Mouse (Mus musculus): ENCODE measurements around the gene Tmem267.

Gene Tmem267

DNA sequence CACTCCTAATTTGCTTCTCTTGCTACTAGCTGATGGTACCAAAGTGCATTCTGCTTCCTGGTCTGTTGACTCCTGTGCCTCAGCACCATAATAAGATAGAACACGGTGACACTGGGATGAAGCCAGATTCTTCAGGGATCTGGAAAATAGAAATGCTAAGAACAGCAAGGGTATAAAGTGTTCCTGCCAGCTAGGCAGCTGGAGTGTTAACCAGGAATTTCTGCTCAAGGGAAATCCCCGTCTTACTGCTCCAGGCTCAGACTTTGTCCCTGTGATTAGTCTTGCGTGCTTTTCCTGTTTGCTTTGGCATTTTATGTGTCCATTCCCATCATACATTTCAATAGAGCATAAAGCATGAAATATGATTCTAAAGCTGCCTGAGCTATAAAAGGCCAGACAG, 131.9 kb downstream of the Tmem267 start:
- no peak for DNase-seq

DNA sequence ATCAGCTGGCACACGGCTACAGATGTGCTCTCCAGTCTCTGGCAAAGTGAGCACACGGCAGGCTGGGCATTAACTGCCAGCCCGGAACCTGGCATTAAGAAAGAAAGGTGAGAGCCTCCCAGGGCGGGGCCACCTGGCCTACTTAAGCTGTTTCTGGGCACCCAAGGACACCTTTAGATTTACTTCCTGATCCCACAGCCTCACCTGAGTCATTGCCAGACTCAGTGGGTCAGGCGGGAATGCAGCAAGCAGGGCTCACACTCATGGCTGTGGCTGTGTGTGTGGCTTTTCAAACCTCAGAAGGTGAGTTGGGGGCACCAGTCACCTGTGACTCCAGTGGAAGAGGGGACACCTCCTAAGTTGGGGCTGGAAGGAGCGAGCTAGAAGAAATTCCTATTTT, 135.8 kb downstream of the Tmem267 start, which contains the start of gene Ccl28:
Ccl28 (plus strand) TSS at position 186 of the 400 bp plus-strand sequence.
- DNase-seq, result no peak

DNA sequence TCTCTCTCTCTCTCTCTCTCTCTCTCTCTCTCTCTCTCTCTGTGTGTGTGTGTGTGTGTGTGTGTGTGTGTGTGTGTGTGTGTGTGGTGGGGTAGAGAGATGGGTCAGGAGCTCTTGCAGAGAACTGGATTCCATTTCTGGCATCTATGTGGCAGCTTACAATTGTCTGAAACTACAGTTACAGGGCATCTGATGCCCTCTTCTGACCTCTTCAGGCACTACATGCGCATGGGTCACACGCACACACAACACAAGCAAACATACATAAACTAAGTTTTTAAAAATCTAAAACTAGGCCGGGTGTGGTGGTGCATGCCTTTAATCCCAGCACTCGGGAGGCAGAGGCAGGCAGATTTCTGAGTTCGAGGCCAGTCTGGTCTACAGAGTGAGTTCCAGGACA, 138.1 kb downstream of the Tmem267 start:
- peak; percentile 30 for DNase-seq

DNA sequence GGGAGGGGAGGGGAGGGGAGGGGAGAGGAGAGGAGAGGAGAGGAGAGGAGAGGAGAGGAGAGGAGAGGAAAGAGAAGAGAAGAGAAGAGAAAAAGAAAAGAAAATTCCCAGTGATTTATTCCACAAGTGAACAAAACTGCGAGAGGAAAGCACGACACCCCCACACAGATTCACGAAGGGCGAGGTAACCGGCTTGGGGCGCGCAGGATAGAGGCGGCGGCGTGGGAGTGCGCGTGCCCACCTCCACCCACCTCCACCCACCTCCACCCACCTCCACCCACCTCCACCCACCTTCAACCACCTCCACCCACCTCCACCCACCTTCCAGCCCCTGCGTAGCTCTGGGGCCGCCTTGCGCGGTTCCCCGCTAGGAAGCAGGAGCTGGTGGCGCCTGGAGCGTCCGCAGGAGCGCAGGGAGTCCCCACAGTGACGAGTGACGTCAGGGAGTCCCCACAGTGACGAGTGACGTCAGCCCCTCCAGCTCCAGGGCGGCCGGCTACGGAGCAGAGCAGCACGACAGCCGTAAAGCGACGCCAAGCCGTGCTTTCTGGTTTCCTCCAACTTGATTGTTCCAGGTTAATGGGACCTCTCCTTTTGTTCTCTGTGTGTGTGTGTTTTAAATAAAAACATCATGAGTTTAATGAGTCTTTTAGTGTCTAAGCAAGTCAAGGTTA, 143.8 kb downstream of the Tmem267 start:
- peak; percentile 86 for DNase-seq

DNA sequence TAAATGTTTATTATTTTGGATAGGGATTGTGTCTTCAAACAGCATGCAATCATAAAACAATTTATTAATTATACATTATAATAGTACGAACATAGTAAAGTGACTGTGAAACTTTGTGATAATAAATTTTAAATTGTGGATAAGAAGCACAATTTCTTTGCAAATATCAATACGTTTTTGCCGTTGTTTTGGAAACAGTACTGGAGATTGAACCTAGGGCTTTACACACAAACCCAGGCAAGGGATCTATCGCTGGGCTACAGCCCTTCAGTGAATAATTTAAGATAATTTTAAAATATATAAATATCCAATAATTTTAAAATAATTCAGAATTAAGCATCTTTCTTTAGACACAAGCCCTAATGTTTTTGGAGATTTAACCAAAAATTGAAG, 144.3 kb downstream of the Tmem267 start:
- DNase-seq, result no peak

DNA sequence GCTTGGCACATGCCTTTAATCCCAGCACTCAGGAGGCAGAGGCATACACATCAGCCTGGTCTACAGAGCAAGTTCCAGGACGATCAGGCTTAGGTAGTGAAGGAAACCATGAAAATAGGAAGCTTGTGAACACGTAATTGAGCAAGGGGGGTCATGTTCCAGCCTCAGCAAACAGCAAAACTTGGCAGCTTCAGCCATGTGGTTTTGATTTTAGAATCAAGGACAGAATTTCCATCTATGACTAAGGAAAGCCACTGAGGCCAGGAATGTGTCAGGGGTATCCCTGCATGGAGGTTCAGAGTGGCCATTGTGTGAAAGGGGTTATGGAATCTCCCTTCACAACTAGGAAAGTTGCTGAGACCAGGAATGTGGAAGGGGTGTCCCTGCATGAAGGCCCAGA, 147.7 kb downstream of the Tmem267 start:
- no peak for DNase-seq

DNA sequence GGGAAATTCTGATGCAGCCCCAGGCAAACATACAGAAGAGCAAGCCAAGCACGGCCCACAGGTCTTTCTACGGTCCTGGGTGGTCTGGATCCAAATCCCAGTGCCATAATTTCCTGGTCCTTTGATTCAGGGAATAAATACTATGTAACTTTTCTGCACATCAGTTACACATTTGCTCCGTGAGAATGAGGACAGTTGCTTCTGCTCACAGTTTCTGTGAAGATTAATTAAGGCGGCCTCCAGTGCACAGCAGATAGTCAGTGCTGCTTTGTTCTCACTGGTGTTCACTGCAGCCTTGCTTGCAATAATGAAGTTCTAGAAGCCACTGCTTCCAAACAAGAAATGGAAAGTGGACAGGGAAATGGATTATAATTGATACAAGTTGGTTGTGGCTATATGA, 150.0 kb downstream of the Tmem267 start:
- no peak for DNase-seq

DNA sequence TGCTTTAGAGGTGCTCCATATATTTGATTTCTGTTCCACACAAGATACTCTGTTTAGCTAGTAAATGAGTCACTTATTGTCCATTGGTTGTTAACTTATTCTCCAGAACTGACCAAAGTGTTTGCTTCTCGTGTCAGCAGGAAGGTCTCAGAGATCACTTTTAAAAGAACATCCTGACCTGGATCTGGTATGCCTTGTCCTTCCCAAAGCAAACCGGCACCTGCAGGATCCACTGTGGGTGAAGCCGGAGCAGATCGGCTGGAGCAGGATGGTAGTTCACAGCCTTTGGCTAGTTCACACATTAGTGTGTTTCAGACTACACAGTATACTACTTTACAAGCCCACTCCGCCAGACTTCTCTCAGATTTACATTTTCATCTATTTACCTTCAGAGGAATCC, 150.6 kb downstream of the Tmem267 start:
- DNase-seq, result no peak

DNA sequence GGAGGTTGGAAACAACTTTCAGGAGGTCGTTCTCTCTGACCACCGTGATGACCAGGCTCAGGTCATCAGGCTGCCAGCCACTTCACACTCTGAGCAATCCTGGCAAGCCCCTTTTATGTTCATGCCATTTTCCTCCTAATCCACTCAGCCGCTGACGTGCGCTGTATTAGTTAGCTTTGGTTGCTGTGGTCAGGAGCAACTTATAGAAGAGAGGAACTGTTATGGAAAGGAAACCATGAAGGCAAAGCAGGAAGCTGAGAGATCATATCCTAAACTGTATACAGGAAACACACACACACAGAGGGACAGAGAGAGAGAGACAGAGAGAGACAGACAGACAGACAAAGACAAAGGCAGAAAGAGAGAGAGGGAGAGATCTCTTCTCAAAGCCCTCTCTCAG, 151.5 kb downstream of the Tmem267 start:
- DNase-seq, result no peak

DNA sequence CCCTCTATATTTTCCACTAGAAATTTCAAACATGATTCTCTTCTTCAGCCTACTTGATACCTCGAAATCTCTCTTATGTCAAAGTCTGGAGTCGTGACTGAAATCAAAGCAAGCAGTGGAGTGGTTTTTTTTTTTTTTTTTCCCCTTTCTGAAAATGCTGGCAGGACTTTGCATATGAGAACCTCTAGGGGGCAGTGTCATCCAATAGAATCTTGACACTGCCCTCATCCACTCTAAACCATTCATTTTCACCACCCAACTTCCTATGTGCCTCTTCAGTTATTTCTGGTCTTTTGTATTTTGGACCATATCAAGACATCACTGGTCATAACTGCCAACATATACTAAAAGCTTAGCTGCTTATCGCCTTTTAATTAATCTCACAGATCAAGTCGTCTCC, 152.7 kb downstream of the Tmem267 start:
- peak; percentile 42 for DNase-seq

DNA sequence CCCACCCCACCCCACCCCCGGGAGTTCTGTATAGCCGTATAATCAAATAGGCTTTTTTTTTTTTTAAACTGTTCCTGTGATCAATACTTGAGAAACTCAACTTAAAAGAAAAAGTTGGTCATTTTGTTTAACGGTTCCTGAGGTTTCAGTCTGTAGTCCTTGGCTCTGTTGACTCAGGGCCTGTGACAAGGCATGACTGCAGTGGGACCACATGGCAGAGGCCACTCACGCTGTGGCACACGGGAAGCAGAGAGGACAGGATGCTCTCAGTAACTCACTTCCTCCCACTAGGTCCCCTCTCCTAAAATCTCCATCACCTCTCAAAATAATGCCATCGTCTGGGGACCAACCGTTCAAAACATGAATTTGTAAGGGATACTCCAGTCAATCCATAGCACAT, 153.3 kb downstream of the Tmem267 start:
- DNase-seq, result no peak

DNA sequence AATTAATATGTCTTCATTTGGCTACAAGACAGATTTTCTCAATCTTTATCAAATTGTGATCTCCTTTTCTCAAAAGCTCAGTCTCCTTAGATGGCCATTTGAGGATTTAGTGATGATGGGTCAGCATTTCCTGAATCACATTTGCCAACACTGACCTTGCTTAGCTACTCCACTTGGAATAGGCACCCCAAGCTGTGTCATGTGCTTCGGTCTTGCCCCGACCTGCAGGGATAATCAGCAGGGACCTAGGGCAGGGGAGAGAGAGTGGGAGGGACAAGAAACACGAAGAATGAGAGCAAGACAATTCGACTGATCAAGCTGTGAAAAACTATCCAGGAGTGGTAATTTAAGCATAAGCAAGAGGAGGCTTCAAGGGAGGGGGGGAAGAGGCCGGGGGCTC, 156.9 kb downstream of the Tmem267 start:
- DNase-seq, result no peak

DNA sequence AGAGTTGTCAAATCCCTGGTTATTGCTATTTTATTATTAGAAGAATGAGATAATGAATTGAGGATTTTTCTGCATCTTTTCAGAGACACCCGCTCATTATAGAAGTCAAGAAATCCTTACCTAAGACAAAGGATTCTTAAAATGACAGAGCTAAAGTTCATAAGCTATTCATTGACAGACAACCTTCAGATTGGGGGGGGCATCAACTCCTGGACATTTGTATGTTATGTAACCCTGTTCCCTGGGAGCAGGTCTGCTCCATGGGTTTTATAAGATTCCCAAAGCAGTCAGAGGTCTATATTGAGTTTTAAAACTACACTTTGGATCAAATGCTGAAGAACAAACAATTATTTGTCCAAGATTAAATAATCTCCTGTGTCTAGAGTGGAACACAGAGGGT, 158.7 kb downstream of the Tmem267 start:
- no peak for DNase-seq

DNA sequence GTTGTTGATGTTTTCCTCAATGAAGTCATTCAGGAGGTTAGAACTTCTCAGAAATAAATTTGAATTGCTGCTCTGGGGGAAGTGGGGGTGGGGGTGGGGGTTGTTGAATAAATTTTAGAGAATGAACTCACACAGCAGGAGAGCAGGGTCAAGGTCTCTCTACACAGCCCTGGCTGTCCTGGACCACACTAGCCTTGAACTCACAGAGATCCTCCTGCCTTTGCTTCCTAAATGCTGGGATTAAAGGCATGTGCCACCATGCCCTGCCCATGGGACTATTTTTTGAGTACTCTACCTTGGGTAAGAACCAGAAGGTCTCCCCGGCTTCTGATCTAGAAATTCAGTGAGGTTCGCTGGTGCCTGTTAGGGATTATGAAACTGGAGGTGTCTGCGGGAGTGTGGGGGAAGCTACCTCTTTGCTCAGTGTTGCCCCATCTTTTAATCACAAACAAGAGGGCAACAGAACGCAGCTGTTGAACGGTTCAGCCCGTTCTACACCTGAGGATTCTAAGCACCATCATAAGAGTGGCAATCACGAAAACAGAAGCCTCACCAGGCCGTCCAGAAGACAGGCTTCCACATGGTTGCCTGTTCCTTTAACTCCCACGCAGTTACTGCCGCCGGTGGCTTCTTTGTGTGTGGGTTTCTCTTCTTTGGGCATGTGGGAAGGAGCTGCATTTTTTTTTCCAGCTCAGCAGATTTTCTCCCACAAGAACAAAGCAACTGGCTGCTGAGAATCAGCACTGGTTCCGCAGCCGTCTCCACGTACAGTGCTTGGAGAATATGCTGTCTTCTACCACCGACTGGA, 161.3 kb downstream of the Tmem267 start:
- no peak for DNase-seq

DNA sequence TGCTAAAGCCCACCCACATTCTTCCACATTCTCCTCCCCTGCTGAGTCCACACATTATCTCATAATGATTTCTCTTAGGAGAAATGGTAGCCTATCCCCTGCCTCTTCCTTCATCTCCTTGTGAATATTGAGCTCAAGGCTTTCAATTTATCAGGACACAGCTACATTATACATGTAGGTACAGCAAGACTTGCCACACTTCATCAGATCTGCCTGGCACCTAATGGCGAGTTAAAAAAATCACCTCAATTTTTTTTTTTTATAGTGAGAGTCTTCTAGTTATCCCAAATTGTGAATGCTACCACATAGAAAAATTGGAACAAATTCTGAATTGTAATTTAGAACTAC, 161.8 kb downstream of the Tmem267 start:
- DNase-seq, result no peak

DNA sequence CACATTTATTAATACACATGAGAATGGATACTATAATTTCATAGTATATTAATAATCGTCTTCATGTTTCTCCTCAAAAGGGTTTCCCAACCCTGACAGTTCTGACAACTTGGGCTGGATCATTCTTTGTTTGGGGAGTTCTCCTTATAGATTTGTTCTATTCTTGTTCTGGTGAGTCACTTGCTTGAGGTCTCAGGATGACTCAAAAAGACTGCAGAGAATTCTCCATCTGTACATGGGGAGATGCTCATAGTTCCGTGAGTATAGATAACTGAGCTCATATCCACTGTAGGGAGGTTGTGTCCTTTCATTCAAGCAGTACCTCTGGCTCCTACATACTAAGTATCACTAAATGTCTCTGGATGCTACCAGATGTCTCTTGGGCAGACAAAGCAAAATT, 166.9 kb downstream of the Tmem267 start:
- no peak for DNase-seq

DNA sequence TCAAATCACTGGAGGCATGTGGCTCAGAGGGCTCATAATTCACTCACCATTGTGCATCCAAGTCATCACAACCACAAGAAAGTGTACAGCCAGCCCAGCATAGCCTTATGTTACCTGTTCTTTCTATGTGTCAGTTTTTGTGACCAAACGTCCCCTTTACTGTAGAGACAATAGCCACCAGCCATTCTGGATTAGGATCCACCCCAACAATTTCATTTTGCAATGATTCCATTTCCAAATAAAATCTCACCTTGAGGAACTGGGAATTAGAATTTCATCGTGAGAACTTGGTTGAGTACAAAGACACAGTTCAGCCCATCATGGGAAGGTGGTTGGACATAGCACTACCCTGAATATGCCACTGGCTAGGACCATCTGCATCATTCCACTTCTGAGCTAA, 168.4 kb downstream of the Tmem267 start:
- DNase-seq, result no peak

DNA sequence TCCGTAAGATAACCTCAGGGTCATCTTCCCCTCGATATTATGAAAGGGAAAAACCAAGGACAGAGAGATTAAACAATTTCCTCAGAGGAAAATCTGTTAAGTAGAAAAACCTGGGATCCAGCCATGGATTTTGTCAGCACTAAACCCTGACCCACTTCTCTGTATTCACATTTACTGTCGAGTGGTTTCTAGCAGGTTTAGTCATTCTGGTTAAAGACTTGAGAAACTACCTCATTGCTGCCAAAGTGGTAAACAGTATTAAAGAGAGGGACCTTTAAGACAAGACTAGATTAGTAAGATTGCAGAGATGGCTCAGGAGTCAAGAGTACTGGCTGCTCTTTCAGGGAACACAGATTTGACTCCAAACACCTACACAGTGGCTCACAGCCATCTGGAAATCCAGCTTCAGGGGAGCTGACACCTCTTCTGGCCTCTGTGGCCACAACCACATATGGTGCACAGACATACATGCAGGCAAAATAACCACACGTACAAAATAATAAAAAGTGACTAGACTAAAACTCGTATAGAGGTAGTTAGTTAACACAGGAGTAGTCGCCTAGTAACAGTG, 169.1 kb downstream of the Tmem267 start:
- DNase-seq, result no peak
